Mouse (Mus musculus): ENCODE results near the gene Inhbb. TPM values are rescaled to one million over a fixed set of nuclear protein-coding genes. Genes with fewer than 3 reads are reported as not detected.

The Inhbb gene
- total RNA-seq, 2 experiments from 2014 or later: 4.2 to 5.0 TPM

DNA sequence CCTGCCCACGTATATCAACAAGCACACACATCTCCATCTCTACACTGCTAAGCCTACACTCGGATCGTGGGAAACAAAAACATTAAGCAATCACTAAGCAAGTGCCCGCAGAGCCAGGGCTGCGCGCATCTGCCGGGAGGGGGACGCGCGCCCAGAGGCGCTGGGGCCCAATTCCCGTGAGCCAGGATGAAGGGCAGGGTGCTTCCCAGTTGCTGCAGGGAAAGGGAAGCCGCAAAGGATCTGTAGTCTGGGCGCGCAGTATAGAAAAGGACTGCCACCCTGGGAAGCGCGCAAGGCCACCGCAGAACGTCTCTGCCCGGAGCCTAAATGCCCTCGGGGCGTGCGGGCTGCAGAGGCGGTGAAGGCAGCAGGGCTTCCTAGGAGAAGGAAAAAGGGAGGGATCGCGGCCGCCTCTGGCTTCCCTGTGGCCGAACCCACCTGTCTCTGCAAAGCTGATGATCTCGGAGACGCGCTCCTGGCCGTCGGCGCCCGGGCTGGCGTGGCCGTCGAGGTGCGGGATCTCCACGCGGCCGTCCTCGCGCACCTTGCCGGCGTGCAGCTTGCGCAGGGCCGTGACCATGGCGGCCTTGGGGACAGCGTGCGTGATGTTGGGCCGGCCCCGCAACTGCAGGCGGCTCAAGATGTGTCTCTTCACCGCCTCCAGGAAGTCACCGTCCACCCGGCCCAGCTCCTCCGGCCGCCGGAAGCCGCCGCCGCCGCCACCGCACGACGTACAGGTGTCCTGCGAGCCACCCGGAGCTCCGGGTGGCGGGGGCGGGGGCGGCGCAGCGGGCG is 1.7 kb downstream of the Inhbb start:
- DNase-seq (ENCODE audit: low spot score in 2 of 2): no peak

GRCm38 (mm10) chr1:119419151-119420105 is 2.6 kb downstream of the Inhbb start:
- DNase-seq (ENCODE audit: low spot score in 2 of 2): no peak

GRCm38 (mm10) chr1:119417991-119418390 is 4.1 kb downstream of the Inhbb start:
- no peak for DNase-seq (ENCODE audit: low spot score in 2 of 2)

- no peak for DNase-seq (ENCODE audit: low spot score in 2 of 2)
Measured at GRCm38 (mm10) chr1:119417542-119417941, 4.5 kb downstream of the Inhbb start.

- DNase-seq (ENCODE audit: low spot score in 2 of 2): no peak
Measured at GRCm38 (mm10) chr1:119416610-119417009, 5.4 kb downstream of the Inhbb start.

- no peak for DNase-seq (ENCODE audit: low spot score in 2 of 2)
Measured at GRCm38 (mm10) chr1:119416177-119416576, 5.9 kb downstream of the Inhbb start.

DNA sequence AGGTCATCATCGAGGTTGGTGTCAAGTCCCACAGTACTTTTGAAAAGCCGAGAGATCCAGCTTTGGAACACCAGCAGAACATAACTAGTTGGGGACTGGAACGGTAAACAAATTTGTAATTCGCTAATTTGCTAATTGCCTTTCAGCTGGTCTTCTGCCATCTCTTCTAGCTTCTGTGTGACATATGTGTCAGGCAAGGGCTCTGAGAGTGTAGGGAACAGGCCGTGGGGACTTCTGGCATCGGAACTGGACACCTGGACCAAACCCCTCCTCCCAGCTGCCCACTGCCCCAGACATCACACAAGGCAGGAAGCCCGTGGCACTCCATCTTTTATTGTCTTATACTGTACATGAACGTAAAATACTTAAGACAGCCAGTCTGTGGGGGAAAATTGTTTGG is 6.9 kb downstream of the Inhbb start:
- no peak for DNase-seq (ENCODE audit: low spot score in 2 of 2)

GRCm38 (mm10) chr1:119410661-119411060 is 11.4 kb downstream of the Inhbb start:
- DNase-seq (ENCODE audit: low spot score in 2 of 2): no peak

- DNase-seq (ENCODE audit: low spot score in 2 of 2): no peak
Measured at GRCm38 (mm10) chr1:119409599-119410168, 12.4 kb downstream of the Inhbb start.

- no peak for DNase-seq (ENCODE audit: low spot score in 2 of 2)
Measured at GRCm38 (mm10) chr1:119409106-119409505, 12.9 kb downstream of the Inhbb start.

DNA sequence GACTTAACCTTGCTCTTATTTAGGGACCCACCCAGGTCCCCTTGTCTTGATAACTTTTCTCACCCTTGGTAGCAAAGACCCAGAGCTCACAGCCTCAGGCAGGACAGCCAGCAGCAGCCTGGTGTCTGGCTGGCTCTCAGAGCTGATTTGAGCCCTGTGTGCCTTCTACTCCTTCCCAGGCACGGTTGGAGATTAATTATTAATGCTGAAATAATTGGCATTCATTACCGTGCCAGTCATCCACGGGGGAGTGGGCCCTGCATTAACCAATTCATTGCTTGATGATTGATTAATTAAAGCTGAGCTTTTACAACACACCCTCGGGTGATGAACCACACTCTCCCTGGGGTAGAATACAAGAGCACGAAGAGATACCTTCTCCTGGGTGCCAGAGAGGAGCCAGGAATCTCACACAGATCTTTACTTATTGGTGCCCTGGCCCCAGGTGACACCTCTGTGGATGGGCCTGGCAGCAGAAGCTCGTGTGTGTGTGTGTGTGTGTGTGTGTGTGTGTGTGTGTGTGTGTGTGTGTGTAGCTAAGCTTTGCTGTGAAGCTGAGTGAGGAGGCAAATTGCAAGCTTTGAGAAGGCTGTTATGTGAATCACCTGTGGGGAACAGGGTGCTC is 14.2 kb downstream of the Inhbb start:
- no peak for DNase-seq (ENCODE audit: low spot score in 2 of 2)

DNA sequence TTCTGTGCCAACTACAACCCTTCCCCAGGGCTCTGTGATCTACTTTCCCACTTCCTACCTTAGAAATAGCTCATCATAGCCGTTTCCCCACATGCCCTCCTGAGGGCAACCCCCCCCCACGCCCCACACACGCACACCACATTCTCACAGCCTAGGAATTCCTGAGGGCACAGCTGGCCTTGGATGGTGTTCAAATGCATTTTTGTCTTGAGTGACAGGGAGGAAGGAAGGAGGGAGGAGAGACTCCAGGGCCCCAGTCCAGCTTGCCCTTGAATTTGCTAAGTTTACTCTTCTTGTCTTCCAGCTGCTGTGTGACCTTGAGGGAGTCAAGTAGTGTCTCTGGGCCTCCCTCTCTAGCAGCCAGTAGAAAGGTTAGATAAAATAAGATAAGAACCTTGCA is 17.2 kb downstream of the Inhbb start:
- DNase-seq (ENCODE audit: low spot score in 2 of 2): no peak

- no peak for DNase-seq (ENCODE audit: low spot score in 2 of 2)
Measured at GRCm38 (mm10) chr1:119404341-119404740, 17.7 kb downstream of the Inhbb start.

DNA sequence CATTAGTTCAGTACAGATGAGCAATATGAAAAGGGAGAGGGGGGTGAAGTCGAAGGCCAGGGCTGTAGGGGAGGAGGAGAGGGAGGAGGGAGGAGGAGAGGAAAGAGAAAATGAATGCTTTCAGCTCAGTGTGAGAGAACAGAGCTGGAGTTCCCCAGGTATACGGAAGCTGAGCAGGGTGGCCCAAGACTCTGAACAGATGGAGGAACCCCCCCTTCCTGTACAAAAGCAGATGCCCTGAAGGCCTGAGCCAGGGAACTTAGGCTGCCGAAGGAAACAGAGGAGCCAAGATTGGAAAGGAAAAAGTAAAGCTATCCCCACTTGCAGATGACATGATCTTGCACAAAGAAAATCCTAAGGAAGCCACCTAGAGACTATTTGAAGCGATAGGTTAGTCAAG is 20.8 kb downstream of the Inhbb start:
- no peak for DNase-seq (ENCODE audit: low spot score in 2 of 2)

GRCm38 (mm10) chr1:119398640-119399039 is 23.4 kb downstream of the Inhbb start:
- no peak for DNase-seq (ENCODE audit: low spot score in 2 of 2)

GRCm38 (mm10) chr1:119397839-119398238 is 24.2 kb downstream of the Inhbb start:
- DNase-seq (ENCODE audit: low spot score in 2 of 2): no peak

- peak; percentile 25 to 49 for DNase-seq (ENCODE audit: low spot score in 2 of 2)
Measured at GRCm38 (mm10) chr1:119391311-119391710, 30.7 kb downstream of the Inhbb start.

DNA sequence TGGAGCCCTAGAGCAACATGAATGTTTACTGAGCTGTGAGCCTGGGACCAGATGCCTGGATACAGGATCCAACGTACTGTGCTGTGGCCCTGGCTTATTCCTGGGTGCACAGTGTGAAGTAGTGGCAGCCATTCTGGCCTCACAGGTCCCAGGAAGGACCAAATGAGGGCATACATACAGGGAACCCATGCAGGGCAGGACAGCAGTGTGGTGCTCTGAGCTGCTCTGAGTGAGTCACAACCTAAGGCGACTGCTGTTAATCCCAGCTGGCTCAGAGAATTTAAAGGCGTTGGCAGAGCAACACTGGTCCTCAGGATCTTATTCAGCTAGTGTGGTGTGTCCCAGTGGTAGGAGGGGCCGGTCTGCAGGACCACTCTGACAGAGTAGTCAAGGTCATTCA is 31.4 kb downstream of the Inhbb start:
- no peak for DNase-seq (ENCODE audit: low spot score in 2 of 2)

DNA sequence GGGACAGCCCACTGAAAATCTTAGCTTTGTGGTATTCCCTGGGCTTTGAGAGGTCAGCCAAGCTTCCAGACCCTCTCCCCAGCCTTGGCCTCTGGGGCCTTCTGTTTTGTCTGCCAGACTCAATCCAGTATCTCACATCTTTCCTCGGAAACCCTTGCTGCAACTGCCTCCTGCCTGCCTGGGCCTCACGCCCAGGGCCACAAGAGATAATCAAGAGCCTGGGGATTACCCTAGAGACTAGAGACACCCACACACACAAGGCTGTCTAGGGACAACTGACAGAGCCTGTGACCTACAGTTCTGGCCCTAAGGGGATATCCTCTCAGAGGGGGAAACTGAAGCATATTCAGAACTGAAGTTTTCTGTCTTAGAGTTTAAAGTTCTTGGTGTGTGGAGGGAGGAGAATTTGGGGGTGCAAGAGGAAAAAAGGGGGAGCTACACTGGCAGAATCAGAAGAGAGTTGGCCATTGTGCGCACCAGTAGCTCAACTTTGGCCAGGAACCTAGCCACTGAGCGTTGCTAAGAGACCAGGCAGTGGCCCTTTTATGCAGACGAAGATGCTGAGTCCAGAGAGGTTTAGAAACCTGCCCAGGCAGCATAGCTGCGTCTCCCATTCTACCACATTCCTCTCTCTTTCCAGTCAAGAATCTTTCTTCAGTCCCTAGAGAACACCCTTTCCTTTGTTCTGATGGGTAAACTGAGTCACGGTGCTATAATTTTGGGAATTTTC is 32.1 kb downstream of the Inhbb start:
- no peak for DNase-seq (ENCODE audit: low spot score in 2 of 2)

DNA sequence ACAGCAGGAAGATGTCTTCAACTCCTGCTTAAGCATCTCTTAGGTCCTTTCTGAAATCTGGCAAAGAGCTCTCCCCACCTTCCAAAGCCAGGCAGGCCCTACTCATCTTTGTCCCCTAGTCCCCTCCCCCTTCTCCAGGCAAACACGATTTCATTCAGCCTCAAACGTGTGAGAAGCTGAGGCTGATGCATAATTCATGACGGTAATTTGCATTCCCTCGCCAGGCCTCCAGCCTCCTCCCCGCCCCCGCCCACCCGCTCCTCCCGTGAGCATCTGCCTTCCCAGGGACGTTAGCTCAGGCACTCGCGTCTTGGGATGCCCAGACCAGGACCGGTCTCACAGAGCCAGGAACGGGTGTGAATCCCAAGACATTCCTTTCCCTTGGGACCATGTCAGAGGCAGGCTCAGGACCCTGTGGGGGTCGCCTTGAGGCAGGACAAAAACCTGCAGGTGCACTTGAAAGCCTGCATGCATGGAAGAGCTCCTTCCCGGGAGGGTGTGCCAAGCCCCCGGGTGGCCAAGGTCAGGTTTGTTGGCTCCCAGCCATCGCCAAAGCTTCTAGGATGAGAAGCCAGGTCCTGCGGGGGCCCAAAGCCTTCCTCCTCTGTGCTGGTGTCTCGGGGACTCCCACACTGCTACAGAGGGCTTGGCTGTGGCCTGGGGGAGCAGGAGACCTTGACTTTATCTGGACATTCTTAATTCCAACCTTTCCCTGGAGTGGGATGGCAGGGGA is 33.2 kb downstream of the Inhbb start:
- DNase-seq (ENCODE audit: low spot score in 2 of 2): no peak

Data from adrenal gland, postnatal 4 days (tissue).